Mouse (Mus musculus): ENCODE data around the gene Lsm11.

- TF ChIP-seq CTCF (IDR thresholded peaks at IDR 0.05; ENCODE audit: low read depth), result no peak
- TF ChIP-seq EP300 (IDR thresholded peaks at IDR 0.05; ENCODE audit: low read depth), result no peak
Observed at GRCm38 (mm10) chr11:45921480-45921898, 23.2 kb downstream of the Lsm11 start.

Measured in liver, postnatal 0 days (tissue).